Mouse (Mus musculus) small intestine, adult 2 months (tissue): Measurements from ENCODE around the gene Ccdc158. TPM values are rescaled to one million over a fixed set of nuclear protein-coding genes. Genes with fewer than 3 reads are reported as not detected.

Source experiments
- H3K27ac ChIP-seq: fragments of 200-500 bp; 2 replicates; pipeline ENCODE4 v1.5.1; 2012; ENCODE audit warnings: low read depth, low read length, control low read depth, inconsistent platforms; ENCODE audit not compliant: insufficient read depth
- H3K27me3 ChIP-seq: fragments of 200-500 bp; 2 replicates; pipeline ENCODE4 v1.6.1; 2012; ENCODE audit warnings: mild to moderate bottlenecking, moderate library complexity, low read length, inconsistent platforms; ENCODE audit not compliant: control insufficient read depth, insufficient read depth
- H3K36me3 ChIP-seq: fragments of 200-500 bp; 2 replicates; pipeline ENCODE4 v1.6.1; 2012; ENCODE audit warnings: mild to moderate bottlenecking, low read length, control low read depth, inconsistent platforms; ENCODE audit not compliant: control insufficient read depth, insufficient read depth
- H3K4me1 ChIP-seq: fragments of 200-500 bp; 2 replicates; pipeline ENCODE4 v1.6.1; 2012; ENCODE audit warnings: low read length, inconsistent platforms, mixed read lengths; ENCODE audit not compliant: control insufficient read depth, insufficient read depth, insufficient read length
- H3K4me3 ChIP-seq: fragments of 200-500 bp; 2 replicates; pipeline ENCODE4 v1.5.1; 2012; ENCODE audit warnings: low read depth, mild to moderate bottlenecking, control low read depth, inconsistent platforms, low read length, moderate library complexity
- CTCF ChIP-seq: fragments of 200-500 bp; IDR thresholded peaks from 2 replicates; pipeline ENCODE4 v1.5.1; 2012; ENCODE audit warnings: low read depth, mild to moderate bottlenecking, control low read depth, inconsistent platforms, low read length, moderate library complexity, mixed read lengths; ENCODE audit not compliant: insufficient replicate concordance, insufficient read length; ENCODE audit errors: extremely low read depth
- POLR2A ChIP-seq: fragments of 200-500 bp; IDR thresholded peaks from 2 replicates; pipeline ENCODE4 v1.6.1; 2012; ENCODE audit warnings: low read depth, mild to moderate bottlenecking, control low read depth, inconsistent platforms, low read length, moderate library complexity
- WGBS: fragments of 180-500 bp; shearing (Covaris S2); methylation state at CpG from one replicate; pipeline ENCODE4 v1.1.7; 2018; 5-methylcytosine and 5-hydroxymethylcytosine counted together
- polyA plus RNA-seq: library from polyadenylated mRNA; depleted of rRNA; stranded (reverse); fragments of >200 nt; gene quantifications from 2 replicates; pipeline ENCODE4 v1.2.3, GENCODE M21; 2012

Gene Ccdc158
- polyA plus RNA-seq, 1 experiment: 0.03 TPM

DNA sequence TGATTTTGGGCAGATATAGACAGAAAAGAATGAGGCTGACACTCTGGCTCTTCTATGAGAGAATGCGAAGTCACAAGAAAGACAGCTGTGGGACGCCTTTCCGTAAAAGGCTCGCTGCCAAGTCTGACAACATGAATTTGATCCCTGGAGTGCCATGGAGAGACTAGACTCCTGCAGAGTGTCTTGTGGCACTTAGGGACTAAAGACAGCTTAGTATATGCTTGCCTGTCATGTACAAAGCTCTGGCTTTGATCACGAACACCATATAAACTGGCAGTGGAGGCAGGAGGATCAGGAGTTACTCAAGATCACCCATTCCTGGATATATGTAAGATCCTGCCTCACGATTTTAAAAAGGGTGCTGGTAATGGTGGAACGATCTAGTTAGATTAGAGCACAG lies 47.2 kb downstream of the Ccdc158 start:
- no peak for TF ChIP-seq POLR2A
- no peak overlapping the region for H3K27ac ChIP-seq
- H3K4me3 ChIP-seq: no peak overlapping the region
- no peaks in the 10 kb centered on the region for H3K4me1 ChIP-seq
- 75% methylated on average over 7 of the region's 7 CpGs for WGBS
- H3K36me3 ChIP-seq: no peaks in the 10 kb centered on the region
- H3K27me3 ChIP-seq: no peaks in the 10 kb centered on the region

- H3K4me3 ChIP-seq: no peak overlapping the region
- no peak overlapping the region for H3K27ac ChIP-seq
- TF ChIP-seq POLR2A (no peak), CTCF (no peak)
- 49% methylated on average over 5 of the region's 5 CpGs for WGBS
- H3K4me1 ChIP-seq: no peaks in the 10 kb centered on the region
- H3K36me3 ChIP-seq: no peaks in the 10 kb centered on the region
- H3K27me3 ChIP-seq: no peaks in the 10 kb centered on the region
These were observed 53.2 kb downstream of the Ccdc158 start for GRCm38 (mm10) chr5:92621883-92622282.

DNA sequence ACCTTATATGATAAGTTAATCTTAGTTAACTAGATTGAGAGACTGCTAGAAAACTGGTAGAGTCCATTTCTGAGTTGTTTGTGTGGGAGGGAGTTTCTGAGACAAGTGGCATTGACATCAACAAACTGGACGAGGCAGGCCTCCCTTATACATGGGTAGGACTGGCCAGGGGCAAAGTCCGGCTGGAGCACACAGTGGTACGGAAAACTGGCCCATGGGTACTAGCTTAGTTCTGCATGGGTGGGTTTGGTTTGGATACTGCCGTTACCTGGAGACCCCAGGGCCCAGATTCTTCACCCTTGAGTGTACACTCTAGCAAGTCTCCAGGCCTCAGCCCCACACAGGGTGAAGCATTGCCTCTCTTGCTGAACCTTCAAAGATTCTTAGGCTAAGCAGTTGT lies 62.3 kb downstream of the Ccdc158 start:
- Histone ChIP-seq H3K36me3 (no peaks in the 10 kb centered on the region), H3K4me1 (no peaks in the 10 kb centered on the region), H3K4me3 (no peak overlapping the region), H3K27ac (no peak overlapping the region), H3K27me3 (no peaks in the 10 kb centered on the region)
- TF ChIP-seq CTCF (no peak), POLR2A (no peak)
- WGBS: 83% methylated on average over 4 of the region's 4 CpGs

DNA sequence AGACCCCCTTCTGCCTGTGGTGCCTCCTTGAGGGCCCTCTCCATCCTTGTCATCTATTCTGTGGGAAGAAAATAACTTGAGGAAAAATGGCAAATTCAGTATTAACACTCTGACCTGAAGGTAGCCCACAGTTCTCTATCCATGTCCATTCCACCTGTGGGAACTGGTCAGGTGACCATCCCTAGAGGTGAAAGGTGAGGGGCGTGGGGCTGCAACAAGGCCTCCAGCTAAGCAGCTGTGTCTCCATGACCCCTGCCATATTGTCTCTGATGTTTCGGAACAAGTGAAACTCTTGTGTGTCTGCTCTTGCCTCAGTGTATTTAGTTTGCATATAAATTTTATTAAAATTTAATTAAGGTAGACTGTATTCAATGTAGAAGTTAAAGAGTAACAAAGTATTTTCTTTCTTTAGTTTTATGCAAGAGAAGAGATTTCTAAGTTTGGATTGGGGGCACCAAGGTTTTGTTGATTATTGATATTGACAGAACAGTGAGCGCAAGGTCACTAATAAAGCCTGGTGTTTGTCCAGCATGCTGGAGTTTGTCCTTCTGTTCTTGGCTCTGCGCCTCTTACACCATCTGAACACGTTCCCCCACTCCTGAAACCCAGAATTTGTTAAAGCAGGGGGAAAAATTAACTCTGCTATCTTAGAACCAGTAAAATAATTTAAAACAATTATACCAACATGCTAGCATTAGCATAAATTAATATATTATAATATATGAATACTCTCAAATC lies 67.4 kb downstream of the Ccdc158 start:
- Histone ChIP-seq H3K27me3 (peaks cover 2% of the 10 kb centered on the region; the same call in 1 of the 2 replicates), H3K4me1 (peaks cover 8% of the 10 kb centered on the region), H3K27ac (no peak overlapping the region), H3K4me3 (no peak overlapping the region), H3K36me3 (no peaks in the 10 kb centered on the region)
- 85% methylated on average over 5 of the region's 5 CpGs for WGBS
- TF ChIP-seq POLR2A (no peak), CTCF (no peak)

DNA sequence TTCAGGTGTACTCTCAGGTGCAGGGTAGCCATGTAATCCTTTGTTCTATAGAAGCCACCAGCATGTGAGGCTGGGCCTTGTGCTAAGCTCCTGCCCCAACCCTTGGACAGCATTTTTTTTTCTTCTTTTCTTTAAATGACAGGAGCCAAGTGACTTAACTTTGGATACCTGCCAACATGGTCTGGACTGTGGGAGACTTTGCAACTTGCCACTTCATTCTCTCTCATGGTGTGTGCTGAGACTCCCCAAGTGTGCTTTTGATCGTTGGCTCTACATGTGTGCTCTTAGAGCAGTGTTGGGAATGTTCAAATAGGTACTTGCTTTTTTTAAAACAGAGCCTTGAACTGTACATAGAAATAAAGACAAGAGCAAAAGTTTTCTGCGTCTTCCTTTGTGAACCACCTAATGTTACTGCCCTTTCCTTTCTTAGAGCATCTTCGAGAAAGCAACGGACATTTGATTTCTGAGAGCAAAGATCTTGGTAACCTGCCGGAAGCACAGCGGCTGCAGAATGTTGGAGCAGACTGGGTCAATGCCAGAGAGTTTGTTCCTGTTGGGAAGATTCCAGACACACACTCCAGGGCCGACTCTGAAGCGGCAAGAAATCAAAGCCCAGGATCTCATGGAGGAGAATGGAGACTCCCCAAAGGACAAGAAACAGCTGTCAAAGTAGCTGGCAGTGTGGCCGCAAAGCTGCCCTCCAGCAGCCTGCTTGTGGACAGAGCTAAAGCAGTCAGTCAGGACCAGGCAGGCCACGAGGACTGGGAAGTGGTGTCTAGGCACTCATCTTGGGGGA lies 70.4 kb downstream of the Ccdc158 start:
- 19% methylated on average over 10 of the region's 10 CpGs for WGBS
- Histone ChIP-seq H3K27me3 (peaks cover 5% of the 10 kb centered on the region; the same call in 1 of the 2 replicates), H3K4me1 (peaks cover 10% of the 10 kb centered on the region), H3K36me3 (no peaks in the 10 kb centered on the region), H3K27ac (no peak overlapping the region), H3K4me3 (no peak overlapping the region; the same call in 1 of the 2 replicates)
- TF ChIP-seq POLR2A (no peak), CTCF (no peak)

DNA sequence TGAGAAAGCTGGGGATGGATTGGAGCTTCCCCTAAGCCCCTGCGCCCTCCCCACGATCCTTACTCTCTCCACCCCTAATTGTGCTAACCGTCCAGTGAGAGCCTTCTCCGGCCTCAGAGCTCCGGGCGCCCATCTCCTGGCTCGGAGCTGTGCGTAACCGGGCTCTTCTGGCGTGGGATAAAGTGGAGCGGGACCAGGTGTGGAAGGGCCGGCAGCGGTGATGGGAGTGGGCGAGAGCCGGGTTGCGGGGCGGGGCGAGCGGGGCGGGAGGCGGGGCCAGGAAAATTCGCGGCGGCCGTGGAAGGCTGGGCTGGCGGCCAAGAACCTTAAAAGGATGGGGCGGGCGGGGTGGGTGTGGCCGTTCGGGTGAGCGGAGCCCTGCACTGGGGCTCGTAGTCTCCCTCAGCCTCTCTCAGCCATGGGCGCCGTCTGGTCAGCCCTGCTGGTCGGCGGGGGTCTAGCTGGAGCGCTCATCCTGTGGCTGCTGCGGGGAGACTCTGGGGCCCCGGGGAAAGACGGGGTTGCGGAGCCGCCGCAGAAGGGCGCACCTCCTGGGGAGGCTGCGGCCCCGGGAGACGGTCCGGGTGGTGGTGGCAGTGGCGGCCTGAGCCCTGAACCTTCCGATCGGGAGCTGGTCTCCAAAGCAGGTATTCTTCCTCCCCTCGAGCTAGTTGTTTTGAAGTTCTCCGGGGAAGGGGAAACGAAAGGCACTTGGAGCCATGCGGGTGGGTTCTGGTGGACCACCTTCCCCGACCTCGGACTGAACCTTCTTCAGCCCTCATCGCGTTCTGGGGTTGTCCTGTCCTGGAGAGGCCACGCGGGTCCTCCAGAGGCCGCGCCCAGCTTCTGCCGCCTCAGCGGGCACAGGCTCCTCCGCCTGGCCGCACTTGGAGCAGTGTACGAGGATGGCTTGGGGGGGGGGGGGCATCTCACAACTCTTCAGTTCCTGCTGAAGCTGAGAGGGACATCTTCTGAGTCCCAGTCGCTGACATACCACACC lies 72.1 kb downstream of the Ccdc158 start, which contains the start of gene Stbd1:
Stbd1 (plus strand) TSS at position 351 of the 1,000 bp plus-strand sequence.
- Histone ChIP-seq H3K27ac (peak within 1 kb of the TSS; percentile 2; the same call in 1 of the 2 replicates), H3K36me3 (no peaks in the 10 kb centered on the region), H3K4me1 (peaks cover 10% of the 10 kb centered on the region), H3K27me3 (peaks cover 5% of the 10 kb centered on the region; the same call in 1 of the 2 replicates), H3K4me3 (peak within 1 kb of the TSS; percentile 82)
- WGBS: 1% methylated on average over 66 of the region's 69 CpGs
- no peak for TF ChIP-seq CTCF
- peak; percentile 37 for TF ChIP-seq POLR2A
